Mouse (Mus musculus): ENCODE results near the gene Pnmal2. TPM values are rescaled to one million over a fixed set of nuclear protein-coding genes. Genes with fewer than 3 reads are reported as not detected.
"Not testable (repeated sequence)": the region's sequence is repeated elsewhere in the genome, so short reads cannot be mapped to it uniquely, and the experiment has no call there.

Pnmal2 gene
- total RNA-seq, 2 experiments from 2014 or later: 0.74 to 0.86 TPM

- peak; percentile 90 for TF ChIP-seq CTCF (IDR thresholded peaks at IDR 0.05)
- peak overlapping the region; percentile 47 for H3K4me3 ChIP-seq
- intact Hi-C loops (cut with DNase I): loop anchor here (1.0 kb wide), 2 partner anchors 18 to 52 kb away; no protein-coding TSS in a partner anchor
Observed at GRCm38 (mm10) chr7:16949908-16950841, 5.7 kb downstream of the Pnmal2 start.

GRCm38 (mm10) chr7:16950861-16951635, 6.6 kb downstream of the Pnmal2 start:
- TF ChIP-seq CTCF (IDR thresholded peaks at IDR 0.05): peak; percentile 89

More at GRCm38 (mm10) chr7:16949908-16950841, 5.7 kb downstream of the Pnmal2 start:
- peak; percentile 79 for DNase-seq
- H3K27ac ChIP-seq: no peak overlapping the region

GRCm38 (mm10) chr7:16953776-16954175, 9.3 kb downstream of the Pnmal2 start:
- intact Hi-C loops (cut with DNase I); H3K27ac ChIP-seq; H3K4me3 ChIP-seq; DNase-seq: not testable (repeated sequence)

More at GRCm38 (mm10) chr7:16950861-16951635, 6.6 kb downstream of the Pnmal2 start:
- intact Hi-C loops (cut with DNase I): loop anchor here (1.0 kb wide), 4 partner anchors 19 to 115 kb away; no protein-coding TSS in a partner anchor
- Histone ChIP-seq H3K4me3 (no peak overlapping the region), H3K27ac (no peak overlapping the region)
- peak; percentile 79 for DNase-seq

GRCm38 (mm10) chr7:16955712-16956111, 11.2 kb downstream of the Pnmal2 start:
- Histone ChIP-seq H3K4me3 (no peak overlapping the region), H3K27ac (no peak overlapping the region)
- no peak for DNase-seq
- intact Hi-C loops (cut with DNase I): no loop called here
- no peak for TF ChIP-seq CTCF (IDR thresholded peaks at IDR 0.05)

GRCm38 (mm10) chr7:16956410-16957265, 12.2 kb downstream of the Pnmal2 start:
- Histone ChIP-seq H3K4me3 (peak overlapping the region; percentile 11; the same call in 1 of the 2 replicates), H3K27ac (0 out of 2 replicates have a peak overlapping the region, but pooled peaks have one; percentile 4)
- intact Hi-C loops (cut with DNase I): no loop called here
- no peak for TF ChIP-seq CTCF (IDR thresholded peaks at IDR 0.05)
- no peak for DNase-seq

GRCm38 (mm10) chr7:16959539-16960187, 15.2 kb downstream of the Pnmal2 start, which contains the start of gene Pnmal1:
TSS of gene Pnmal1 (plus strand) at chr7:16959679.
- Histone ChIP-seq H3K27ac (no peak within 1 kb of the TSS), H3K4me3 (no peak within 1 kb of the TSS)

GRCm38 (mm10) chr7:16961678-16962077, 17.2 kb downstream of the Pnmal2 start:
- H3K4me3 ChIP-seq: no peak overlapping the region
- intact Hi-C loops (cut with DNase I): no loop called here
- no peak for DNase-seq
- no peak for TF ChIP-seq CTCF (IDR thresholded peaks at IDR 0.05)
- H3K27ac ChIP-seq: no peak overlapping the region

More at GRCm38 (mm10) chr7:16959539-16960187, 15.2 kb downstream of the Pnmal2 start, which contains the start of gene Pnmal1:
- no peak for DNase-seq
- no peak for TF ChIP-seq CTCF (IDR thresholded peaks at IDR 0.05)
- intact Hi-C loops (cut with DNase I): no loop called here

GRCm38 (mm10) chr7:16968414-16968813, 23.9 kb downstream of the Pnmal2 start:
- no peak for DNase-seq
- no peak overlapping the region for H3K27ac ChIP-seq
- no peak overlapping the region for H3K4me3 ChIP-seq
- TF ChIP-seq CTCF (IDR thresholded peaks at IDR 0.05): no peak
- intact Hi-C loops (cut with DNase I): no loop called here

- H3K4me3 ChIP-seq: no peak overlapping the region
- DNase-seq: no peak
- TF ChIP-seq CTCF (IDR thresholded peaks at IDR 0.05): no peak
- intact Hi-C loops (cut with DNase I): no loop called here
- no peak overlapping the region for H3K27ac ChIP-seq
Observed at GRCm38 (mm10) chr7:16971160-16971559, 26.7 kb downstream of the Pnmal2 start.

- intact Hi-C loops (cut with DNase I): no loop called here
- peak overlapping the region; percentile 68 for H3K27ac ChIP-seq
- no peak for TF ChIP-seq CTCF (IDR thresholded peaks at IDR 0.05)
- H3K4me3 ChIP-seq: no peak overlapping the region
- DNase-seq: peak; percentile 84
Observed at GRCm38 (mm10) chr7:16974018-16974417, 29.5 kb downstream of the Pnmal2 start.

- Histone ChIP-seq H3K4me3 (no peak overlapping the region), H3K27ac (no peak overlapping the region)
- no peak for DNase-seq
- TF ChIP-seq CTCF (IDR thresholded peaks at IDR 0.05): no peak
- intact Hi-C loops (cut with DNase I): no loop called here
Observed at GRCm38 (mm10) chr7:16976298-16976697, 31.8 kb downstream of the Pnmal2 start.
